Comparison of ENCODE assay signal across 8 mouse cellular contexts in the genomic region with DNA sequence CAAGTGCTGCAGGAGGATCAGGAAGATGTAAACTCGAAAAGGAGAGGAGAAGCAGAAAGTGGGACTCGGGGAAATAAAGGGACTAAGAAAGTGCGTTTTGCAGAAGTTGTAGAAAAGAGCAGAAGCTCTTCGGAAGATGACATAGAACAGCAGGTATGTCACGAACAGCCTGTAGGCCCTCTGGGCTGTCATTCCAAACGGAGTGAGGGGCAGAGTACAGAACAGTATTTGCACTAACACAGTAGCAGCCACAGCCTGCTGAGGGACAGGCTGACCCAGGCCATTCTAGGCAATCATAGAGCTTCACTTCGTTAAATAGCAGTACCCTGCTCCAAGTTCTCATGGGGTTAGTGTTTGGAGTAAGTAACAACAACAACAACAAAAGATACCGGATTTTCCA. TPM values are rescaled to one million over a fixed set of nuclear protein-coding genes. Genes with fewer than 3 reads are reported as not detected.
A peak's percentile ranks its signal among the peaks of the same experiment; 100 is the strongest.
DNase-seq lines count a peak whose midpoint lies in the region; ATAC-seq and TF ChIP-seq lines count a peak whose summit lies in the region.

No protein-coding gene starts in this region.

- no peak for TF ChIP-seq POLR2A in heart, adult 2 months (IDR thresholded peaks at IDR 0.05; ENCODE audit: insufficient read depth, low read depth, low read length)
- no peak for TF ChIP-seq POLR2A in ES-Bruce4 (IDR thresholded peaks at IDR 0.05; ENCODE audit: insufficient read depth, low read length)

- TF ChIP-seq EP300 in heart, adult 2 months (IDR thresholded peaks at IDR 0.05; ENCODE audit: insufficient read depth, low read depth, low read length): no peak
- no peak for TF ChIP-seq EP300 in ES-Bruce4 (IDR thresholded peaks at IDR 0.05; ENCODE audit: insufficient read depth, low read depth, low read length)
- TF ChIP-seq EP300 in liver, postnatal 0 days (IDR thresholded peaks at IDR 0.05; ENCODE audit: low read depth): no peak

- no peak for ATAC-seq in heart, embryonic 16.5 days (replicated peaks; ENCODE audit: extremely low read depth, insufficient read depth, low FRiP score)
- peak; percentile 52; the same call in 1 of the 2 replicates for ATAC-seq in liver, postnatal 0 days
- no peak for ATAC-seq in megakaryocyte progenitor cell, adult 5-6 weeks (replicated peaks; ENCODE audit: poor library complexity)

- DNase-seq in heart, adult 2 months: no peak
- DNase-seq in heart, postnatal 25 days (ENCODE audit: low spot score): no peak
- peak; percentile 17 for DNase-seq in liver, postnatal 0 days
- DNase-seq in embryo, embryonic 11 days: no peak
- no peak for DNase-seq in left cerebral cortex, postnatal 36 days (ENCODE audit: low spot score in 2 of 2)

- no peak for TF ChIP-seq CTCF in heart, adult 2 months (IDR thresholded peaks at IDR 0.05)
- no peak for TF ChIP-seq CTCF in ES-Bruce4 (IDR thresholded peaks at IDR 0.05; ENCODE audit: low read depth, low read length)
- no peak for TF ChIP-seq CTCF in liver, postnatal 0 days (IDR thresholded peaks at IDR 0.05; ENCODE audit: low read depth)

- H3K4me1 ChIP-seq in heart, adult 2 months (ENCODE audit: control insufficient read depth, insufficient read depth, low read length): peaks cover 2% of the 10 kb centered on the region
- H3K4me1 ChIP-seq in ES-Bruce4 (ENCODE audit: control insufficient read depth, insufficient read depth, low read length): peaks cover 3% of the 10 kb centered on the region
- peaks cover 16% of the 10 kb centered on the region for H3K4me1 ChIP-seq in heart, embryonic 16.5 days (ENCODE audit: control insufficient read depth, insufficient read depth, low read length)
- peaks cover 22% of the 10 kb centered on the region for H3K4me1 ChIP-seq in liver, postnatal 0 days (ENCODE audit: insufficient read depth)

- H3K36me3 ChIP-seq in heart, adult 2 months (ENCODE audit: control insufficient read depth, insufficient read depth, low read length): peaks cover 15% of the 10 kb centered on the region
- H3K36me3 ChIP-seq in ES-Bruce4 (ENCODE audit: control insufficient read depth, insufficient read depth, low read length, poor library complexity, severe bottlenecking): peaks cover 35% of the 10 kb centered on the region
- peaks cover 15% of the 10 kb centered on the region for H3K36me3 ChIP-seq in heart, embryonic 16.5 days (ENCODE audit: control insufficient read depth, insufficient read depth)
- peaks cover 36% of the 10 kb centered on the region for H3K36me3 ChIP-seq in liver, postnatal 0 days (replicated peaks; ENCODE audit: insufficient read depth, low read length)

- H3K27ac ChIP-seq in heart, adult 2 months: no peak overlapping the region
- no peak overlapping the region for H3K27ac ChIP-seq in ES-Bruce4 (ENCODE audit: insufficient read depth, low read length)
- no peak overlapping the region for H3K27ac ChIP-seq in heart, embryonic 16.5 days (ENCODE audit: low read length)
- H3K27ac ChIP-seq in liver, postnatal 0 days (ENCODE audit: low read depth): peak overlapping the region; percentile 89

- H3K27me3 ChIP-seq in heart, adult 2 months (ENCODE audit: control insufficient read depth, insufficient read depth, low read length): no peaks in the 10 kb centered on the region
- no peaks in the 10 kb centered on the region for H3K27me3 ChIP-seq in ES-Bruce4 (ENCODE audit: control insufficient read depth, insufficient read depth, low read length, poor library complexity, severe bottlenecking)
- H3K27me3 ChIP-seq in heart, embryonic 16.5 days (ENCODE audit: control insufficient read depth, insufficient read depth, low read length): 0 out of 2 replicates have a peak, but pooled peaks cover 3% of the 10 kb centered on the region
- no peaks in the 10 kb centered on the region for H3K27me3 ChIP-seq in liver, postnatal 0 days (ENCODE audit: insufficient read depth, low read length)

- H3K9ac ChIP-seq in heart, adult 2 months (ENCODE audit: low read depth, low read length): no peak overlapping the region
- H3K9ac ChIP-seq in ES-Bruce4 (ENCODE audit: low read depth, poor library complexity, severe bottlenecking): peak overlapping the region; percentile 78
- peak overlapping the region; percentile 79 for H3K9ac ChIP-seq in heart, embryonic 16.5 days (ENCODE audit: low read length)
- H3K9ac ChIP-seq in liver, postnatal 0 days (replicated peaks): peak overlapping the region; percentile 86

- peak overlapping the region; percentile 91 for H3K4me2 ChIP-seq in heart, embryonic 16.5 days (ENCODE audit: low read depth, low read length)
- peak overlapping the region; percentile 95 for H3K4me2 ChIP-seq in liver, postnatal 0 days (ENCODE audit: low read depth, low read length)

- H3K4me3 ChIP-seq in heart, adult 2 months: peak overlapping the region; percentile 88
- H3K4me3 ChIP-seq in ES-Bruce4 (ENCODE audit: low read depth, low read length): peak overlapping the region; percentile 73
- H3K4me3 ChIP-seq in heart, embryonic 16.5 days (ENCODE audit: low read length): peak overlapping the region; percentile 82
- peak overlapping the region; percentile 98 for H3K4me3 ChIP-seq in liver, postnatal 0 days (ENCODE audit: low read depth, low read length)

- H3K9me3 ChIP-seq in ES-Bruce4 (replicated peaks; ENCODE audit: control insufficient read depth, insufficient read depth, low read length, poor library complexity, severe bottlenecking): no peaks in the 10 kb centered on the region
- no peaks in the 10 kb centered on the region for H3K9me3 ChIP-seq in heart, embryonic 16.5 days (replicated peaks; ENCODE audit: control insufficient read depth, low read length)
- H3K9me3 ChIP-seq in liver, postnatal 0 days (ENCODE audit: low read length): no peaks in the 10 kb centered on the region

- intact Hi-C loops in heart, adult 2 months (cut with DNase I): loop anchor here (2.0 kb wide), 1 partner anchor 133 kb away; a partner anchor contains a TSS
- intact Hi-C loops in heart, postnatal 25 days (cut with DNase I): loop anchor here (2.0 to 5.0 kb wide), 2 partner anchors 55 to 132 kb away; a partner anchor contains a TSS
- intact Hi-C loops in left cerebral cortex, postnatal 36 days (cut with DNase I): loop anchor here (10.0 kb wide), 1 partner anchor 129 kb away; a partner anchor contains a TSS

- no peaks in the 10 kb centered on the region for H3K79me2 ChIP-seq in heart, adult 2 months (replicated peaks; ENCODE audit: control insufficient read depth, insufficient read depth, low read length)

- WGBS in heart, adult 2 months: 39% methylated on average over 8 of the region's 8 CpGs
- WGBS in heart, embryonic 16.5 days: 34% methylated on average over 8 of the region's 8 CpGs
- 19% methylated on average over 8 of the region's 8 CpGs for WGBS in liver, postnatal 0 days (ENCODE audit: insufficient replicate concordance)

RNA-seq across cellular contexts. Expression of a gene that starts 1.0 kb away (rescaled TPM):
- 10 to 100 TPM; 13.4 to 16.1 TPM for total RNA-seq in heart, adult 2 months (2021)
- polyA plus RNA-seq in heart, adult 2 months (2012; rRNA removed): 4.5 and 9.3 TPM in 2 replicates
- total RNA-seq in heart, postnatal 25 days (2021): 10 to 100 TPM; 11.9 to 12.7 TPM
- 12.2 and 15.0 TPM in 2 replicates for polyA plus RNA-seq in ES-Bruce4 (2011; ENCODE audit: insufficient read depth, insufficient read length, low read depth, missing spikeins)
- 19.0 and 19.1 TPM in 2 replicates for polyA plus RNA-seq in heart, embryonic 16.5 days (2015; fragmentation: Nextera tagmentation; extraction: Ambion mirVana)
- polyA plus RNA-seq in liver, postnatal 0 days (2015; fragmentation: Nextera tagmentation; extraction: Ambion mirVana): 10.6 and 13.2 TPM in 2 replicates
- 19.6 and 22.0 TPM in 2 replicates for total RNA-seq in megakaryocyte progenitor cell, adult 5-6 weeks (2015)
- 16.7 and 25.4 TPM in 2 replicates for total RNA-seq in megakaryocyte progenitor cell, adult 5-6 weeks (2017)
- 10 to 100 TPM; 20.7 to 21.4 TPM for total RNA-seq in left cerebral cortex, postnatal 36 days (2021)

RNA-seq across cellular contexts. Expression of a gene that starts 42.8 kb away (rescaled TPM):
- not detected for total RNA-seq in heart, adult 2 months (2021)
- polyA plus RNA-seq in heart, adult 2 months (2012; rRNA removed): not detected in 2 replicates
- total RNA-seq in heart, postnatal 25 days (2021): not detected
- polyA plus RNA-seq in ES-Bruce4 (2011; ENCODE audit: insufficient read depth, insufficient read length, low read depth, missing spikeins): 0.45 and 0.88 TPM in 2 replicates
- polyA plus RNA-seq in heart, embryonic 16.5 days (2015; fragmentation: Nextera tagmentation; extraction: Ambion mirVana): not detected in 2 replicates
- not detected in 2 replicates for polyA plus RNA-seq in liver, postnatal 0 days (2015; fragmentation: Nextera tagmentation; extraction: Ambion mirVana)
- not detected in 2 replicates for total RNA-seq in megakaryocyte progenitor cell, adult 5-6 weeks (2015)
- total RNA-seq in megakaryocyte progenitor cell, adult 5-6 weeks (2017): not detected in 2 replicates
- not detected for total RNA-seq in left cerebral cortex, postnatal 36 days (2021)

RNA-seq across cellular contexts. Expression of a gene that starts 57.3 kb away (rescaled TPM):
- 10 to 100 TPM; 12.4 to 13.4 TPM for total RNA-seq in heart, adult 2 months (2021)
- 5.3 and 8.3 TPM in 2 replicates for polyA plus RNA-seq in heart, adult 2 months (2012; rRNA removed)
- total RNA-seq in heart, postnatal 25 days (2021): 10 to 100 TPM; 12.3 to 13.9 TPM
- 8.3 and 11.1 TPM in 2 replicates for polyA plus RNA-seq in ES-Bruce4 (2011; ENCODE audit: insufficient read depth, insufficient read length, low read depth, missing spikeins)
- polyA plus RNA-seq in heart, embryonic 16.5 days (2015; fragmentation: Nextera tagmentation; extraction: Ambion mirVana): 15.4 and 17.6 TPM in 2 replicates
- 2.5 and 3.1 TPM in 2 replicates for polyA plus RNA-seq in liver, postnatal 0 days (2015; fragmentation: Nextera tagmentation; extraction: Ambion mirVana)
- total RNA-seq in megakaryocyte progenitor cell, adult 5-6 weeks (2015): 2.2 TPM in 2 replicates
- total RNA-seq in megakaryocyte progenitor cell, adult 5-6 weeks (2017): 4.4 and 5.1 TPM in 2 replicates
- total RNA-seq in left cerebral cortex, postnatal 36 days (2021): 10 to 100 TPM; 29.4 to 31.7 TPM
